Mouse (Mus musculus) A20 (cell line): ENCODE results near the gene Taf1b.

Source experiments
- DNase-seq: peaks from one replicate; pipeline ENCODE4 v3.0.0-alpha.2; 2011; ENCODE audit warnings: low read depth, low spot score

Gene Taf1b

GRCm38 (mm10) chr12:24603266-24603665, 105.1 kb downstream of the Taf1b start:
- DNase-seq = peak; percentile 67

- no peak for DNase-seq
These were observed 108.0 kb downstream of the Taf1b start for GRCm38 (mm10) chr12:24606166-24606565.
